Mouse (Mus musculus): ENCODE results near the gene Pum2.
A peak's percentile ranks its signal among the peaks of the same experiment; 100 is the strongest.

The Pum2 gene

GRCm38 (mm10) chr12:8798486-8799020 lies 124.6 kb downstream of the Pum2 start:
- peak; percentile 60 to 80 for DNase-seq
